8 mouse cellular contexts compared by ENCODE assay signal in genomic region chr14:40979002-40979401, GRCm38 (mm10). TPM values are rescaled to one million over a fixed set of nuclear protein-coding genes. Genes with fewer than 3 reads are reported as not detected.
DNase-seq lines count a peak whose midpoint lies in the region; ATAC-seq lines count a peak whose summit lies in the region.

No protein-coding gene starts in this region.

- 49% methylated on average over 4 of the region's 4 CpGs for WGBS in limb, embryonic 13.5 days
- WGBS in midbrain, embryonic 14.5 days, result 44% methylated on average over 4 of the region's 4 CpGs

- no peak overlapping the region for H3K4me3 ChIP-seq in limb, embryonic 13.5 days
- no peak overlapping the region for H3K4me3 ChIP-seq in midbrain, embryonic 14.5 days (replicated peaks; ENCODE audit: low read depth, low read length)

- H3K9ac ChIP-seq in limb, embryonic 13.5 days, result no peak overlapping the region
- no peak overlapping the region for H3K9ac ChIP-seq in midbrain, embryonic 14.5 days (replicated peaks; ENCODE audit: low read length)

- peaks cover 8% of the 10 kb centered on the region; the same call in 1 of the 2 replicates for H3K4me1 ChIP-seq in limb, embryonic 13.5 days
- no peaks in the 10 kb centered on the region for H3K4me1 ChIP-seq in midbrain, embryonic 14.5 days (ENCODE audit: control insufficient read depth, insufficient read depth, low read length)

- peak; percentile 78 to 79 for DNase-seq in cerebellum, postnatal 10 days
- DNase-seq in cerebellum, adult 9-11 months, result no peak
- DNase-seq in 3T3-L1 (ENCODE audit: low read depth, low spot score), result peak; percentile 22
- DNase-seq in brain, adult 2 months (ENCODE audit: low read depth, low spot score), result peak; percentile 68
- peak; percentile 54 for DNase-seq in heart, postnatal 4 days
- DNase-seq in midbrain, embryonic 14.5 days, result peak; percentile 61
- no peak for DNase-seq in right cerebral cortex, postnatal 14 days

- H3K36me3 ChIP-seq in limb, embryonic 13.5 days, result no peaks in the 10 kb centered on the region
- H3K36me3 ChIP-seq in midbrain, embryonic 14.5 days (ENCODE audit: control insufficient read depth, insufficient read depth, low read length), result no peaks in the 10 kb centered on the region

- H3K27ac ChIP-seq in limb, embryonic 13.5 days, result no peak overlapping the region
- no peak overlapping the region for H3K27ac ChIP-seq in midbrain, embryonic 14.5 days (replicated peaks; ENCODE audit: low read depth, low read length)

- ATAC-seq in limb, embryonic 13.5 days (ENCODE audit: low FRiP score, low read depth), result peak; percentile 87
- peak; percentile 70; the same call in 1 of the 2 replicates for ATAC-seq in midbrain, embryonic 14.5 days (ENCODE audit: low FRiP score, low TSS enrichment)

- no peaks in the 10 kb centered on the region for H3K9me3 ChIP-seq in limb, embryonic 13.5 days
- no peaks in the 10 kb centered on the region for H3K9me3 ChIP-seq in midbrain, embryonic 14.5 days (ENCODE audit: control insufficient read depth, low read length)

- H3K27me3 ChIP-seq in limb, embryonic 13.5 days, result no peaks in the 10 kb centered on the region
- no peaks in the 10 kb centered on the region for H3K27me3 ChIP-seq in midbrain, embryonic 14.5 days (ENCODE audit: control insufficient read depth, insufficient read depth, low read length)

- H3K4me2 ChIP-seq in limb, embryonic 13.5 days (replicated peaks), result no peak overlapping the region
- no peak overlapping the region for H3K4me2 ChIP-seq in midbrain, embryonic 14.5 days (ENCODE audit: low read length)

RNA-seq across cellular contexts. Expression of gene Tspan14, which starts 12.4 kb away (rescaled TPM):
- 10 to 100 TPM; 25.9 to 28.6 TPM for total RNA-seq in heart, postnatal 4 days (2021)
- polyA plus RNA-seq in limb, embryonic 13.5 days (2015; fragmentation: Nextera tagmentation; extraction: Ambion mirVana), result 68.4 and 68.7 TPM in 2 replicates
- polyA plus RNA-seq in midbrain, embryonic 14.5 days (2014; fragmentation: Nextera tagmentation; extraction: Ambion mirVana), result 57.2 and 79.6 TPM in 2 replicates

RNA-seq across cellular contexts. Expression of gene Fam213a, which starts 34.6 kb away (rescaled TPM):
- 10 to 100 TPM; 15.3 to 17.3 TPM for total RNA-seq in heart, postnatal 4 days (2021)
- polyA plus RNA-seq in limb, embryonic 13.5 days (2015; fragmentation: Nextera tagmentation; extraction: Ambion mirVana), result 39.3 and 41.6 TPM in 2 replicates
- polyA plus RNA-seq in midbrain, embryonic 14.5 days (2014; fragmentation: Nextera tagmentation; extraction: Ambion mirVana), result 70.4 and 80.1 TPM in 2 replicates

Comparison
In these comparisons a context has a peak if more than half of its experiments do, and no peak if none do; other contexts are left out.
1. DNase-seq: peak in cerebellum, postnatal 10 days (2 of 2), 3T3-L1 (single experiment), brain, adult 2 months (single experiment), heart, postnatal 4 days (single experiment) and midbrain, embryonic 14.5 days (single experiment); none in cerebellum, adult 9-11 months (single experiment) and right cerebral cortex, postnatal 14 days (single experiment).